Mouse (Mus musculus): ENCODE results near the gene Tead1. TPM values are rescaled to one million over a fixed set of nuclear protein-coding genes. Genes with fewer than 3 reads are reported as not detected.

Tead1 gene
- polyA plus RNA-seq, 1 experiment: 7.2 TPM

DNA sequence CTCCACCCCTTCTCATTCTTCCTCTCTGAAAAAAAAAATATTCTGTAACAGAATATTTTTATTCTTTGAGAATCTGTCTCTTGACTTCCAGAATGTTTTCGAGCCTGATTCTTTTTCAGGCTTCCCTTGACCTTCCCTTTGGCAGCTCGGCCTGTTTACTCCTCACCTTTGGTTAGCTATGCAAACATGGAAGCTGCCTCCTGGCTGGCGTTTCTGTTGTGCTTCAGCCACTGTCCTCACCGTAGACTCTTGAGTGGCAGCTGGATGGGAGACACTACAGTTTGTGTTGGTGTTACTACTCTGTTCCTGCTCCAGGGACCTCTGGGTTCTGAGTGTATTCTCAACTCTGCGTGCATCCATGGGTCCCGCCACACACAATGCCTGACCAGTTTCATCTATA, 176.3 kb downstream of the Tead1 start:
- Histone ChIP-seq H3K4me1 (ENCODE audit: control insufficient read depth, insufficient read depth, low read length) (peaks cover 25% of the 10 kb centered on the region), H3K4me3 (replicated peaks; ENCODE audit: insufficient read depth, low read depth, low read length) (no peak overlapping the region), H3K27me3 (ENCODE audit: control insufficient read depth, insufficient read depth, low read length) (no peaks in the 10 kb centered on the region), H3K27ac (ENCODE audit: insufficient read depth, low read length) (no peak overlapping the region)
- TF ChIP-seq CTCF (IDR thresholded peaks at IDR 0.05; ENCODE audit: borderline replicate concordance, insufficient read depth, low read depth, low read length) (no peak), POLR2A (IDR thresholded peaks at IDR 0.05; ENCODE audit: borderline replicate concordance, insufficient read depth, low read length) (no peak)
- 55% methylated on average over 6 of the region's 6 CpGs for WGBS
- DNase-seq: no peak

DNA sequence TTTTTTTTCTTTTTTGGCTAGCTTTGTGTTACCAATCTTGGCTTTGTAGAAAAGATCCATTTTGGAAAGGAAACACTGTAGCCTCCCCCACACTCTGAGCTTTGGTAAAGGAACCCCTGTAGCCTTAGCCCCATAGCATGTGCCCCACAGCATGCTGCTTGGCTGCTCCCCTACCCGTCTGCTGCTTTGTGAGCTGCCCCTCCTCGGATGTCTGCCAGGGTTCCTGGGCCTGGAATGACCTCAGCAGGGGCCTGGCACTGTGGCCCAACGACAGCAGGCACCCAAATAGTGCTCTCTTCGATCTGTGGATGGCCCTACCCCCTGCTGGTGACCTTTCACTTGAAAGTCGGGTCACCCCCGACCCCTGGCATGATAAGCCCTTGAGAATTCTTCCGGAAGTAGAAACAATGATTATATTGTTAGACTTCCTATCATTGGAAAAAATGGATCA, 177.0 kb downstream of the Tead1 start:
- WGBS: 5% methylated on average over 7 of the region's 7 CpGs
- H3K27me3 ChIP-seq (ENCODE audit: control insufficient read depth, insufficient read depth, low read length): no peaks in the 10 kb centered on the region
- H3K4me3 ChIP-seq (replicated peaks; ENCODE audit: insufficient read depth, low read depth, low read length): no peak overlapping the region
- H3K4me1 ChIP-seq (ENCODE audit: control insufficient read depth, insufficient read depth, low read length): peaks cover 25% of the 10 kb centered on the region
- no peak overlapping the region for H3K27ac ChIP-seq (ENCODE audit: insufficient read depth, low read length)
- TF ChIP-seq POLR2A (IDR thresholded peaks at IDR 0.05; ENCODE audit: borderline replicate concordance, insufficient read depth, low read length) (no peak), CTCF (IDR thresholded peaks at IDR 0.05; ENCODE audit: borderline replicate concordance, insufficient read depth, low read depth, low read length) (0 out of 2 replicates have a peak, but pooled peaks have one; percentile 7)
- DNase-seq: peak; percentile 93 to 96

- Histone ChIP-seq H3K4me3 (replicated peaks; ENCODE audit: insufficient read depth, low read depth, low read length) (no peak overlapping the region), H3K27ac (ENCODE audit: insufficient read depth, low read length) (no peak overlapping the region; the same call in 1 of the 2 replicates), H3K27me3 (ENCODE audit: control insufficient read depth, insufficient read depth, low read length) (no peaks in the 10 kb centered on the region), H3K4me1 (ENCODE audit: control insufficient read depth, insufficient read depth, low read length) (peaks cover 25% of the 10 kb centered on the region)
- DNase-seq: no peak
- TF ChIP-seq CTCF (IDR thresholded peaks at IDR 0.05; ENCODE audit: borderline replicate concordance, insufficient read depth, low read depth, low read length) (no peak), POLR2A (IDR thresholded peaks at IDR 0.05; ENCODE audit: borderline replicate concordance, insufficient read depth, low read length) (no peak)
- WGBS: 15% methylated on average over 10 of the region's 10 CpGs
Observed at GRCm38 (mm10) chr7:112856583-112856982, 177.5 kb downstream of the Tead1 start.

DNA sequence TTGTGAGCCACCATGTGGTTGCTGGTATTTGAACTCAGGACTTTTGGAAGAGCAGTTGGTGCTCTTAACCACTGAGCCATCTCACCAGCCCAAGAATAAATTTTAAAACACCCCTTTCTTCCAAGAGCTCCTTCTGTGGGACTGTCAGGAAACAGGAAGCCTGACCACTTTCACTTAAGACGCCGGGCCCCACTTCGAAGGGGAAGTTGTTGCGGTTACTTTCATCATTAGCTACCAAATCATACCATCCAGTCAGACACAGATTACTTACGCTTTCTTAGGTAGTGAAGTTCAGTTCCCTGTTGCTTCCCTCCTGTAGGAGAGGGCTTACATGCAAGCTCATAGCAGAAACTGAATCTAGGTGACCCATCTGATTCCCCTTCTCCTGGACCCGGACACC, 180.8 kb downstream of the Tead1 start:
- no peak for DNase-seq
- 97% methylated on average over 6 of the region's 6 CpGs for WGBS
- H3K27me3 ChIP-seq (ENCODE audit: control insufficient read depth, insufficient read depth, low read length): no peaks in the 10 kb centered on the region
- TF ChIP-seq POLR2A (IDR thresholded peaks at IDR 0.05; ENCODE audit: borderline replicate concordance, insufficient read depth, low read length): no peak
- H3K4me3 ChIP-seq (replicated peaks; ENCODE audit: insufficient read depth, low read depth, low read length): no peak overlapping the region
- peaks cover 21% of the 10 kb centered on the region for H3K4me1 ChIP-seq (ENCODE audit: control insufficient read depth, insufficient read depth, low read length)
- H3K27ac ChIP-seq (ENCODE audit: insufficient read depth, low read length): no peak overlapping the region

- TF ChIP-seq POLR2A (IDR thresholded peaks at IDR 0.05; ENCODE audit: borderline replicate concordance, insufficient read depth, low read length): no peak
- no peak for TF ChIP-seq CTCF (IDR thresholded peaks at IDR 0.05; ENCODE audit: borderline replicate concordance, insufficient read depth, low read depth, low read length)
- no peak overlapping the region for H3K27ac ChIP-seq (ENCODE audit: insufficient read depth, low read length)
- 93% methylated on average over 5 of the region's 5 CpGs for WGBS
- no peak overlapping the region for H3K4me3 ChIP-seq (replicated peaks; ENCODE audit: insufficient read depth, low read depth, low read length)
- H3K4me1 ChIP-seq (ENCODE audit: control insufficient read depth, insufficient read depth, low read length): peaks cover 5% of the 10 kb centered on the region; the same call in 1 of the 2 replicates
- DNase-seq: no peak
- no peaks in the 10 kb centered on the region for H3K27me3 ChIP-seq (ENCODE audit: control insufficient read depth, insufficient read depth, low read length)
Observed at GRCm38 (mm10) chr7:112862086-112862485, 183.0 kb downstream of the Tead1 start.

GRCm38 (mm10) chr7:112864188-112864587, 185.1 kb downstream of the Tead1 start:
- no peak overlapping the region for H3K4me3 ChIP-seq (replicated peaks; ENCODE audit: insufficient read depth, low read depth, low read length)
- TF ChIP-seq POLR2A (IDR thresholded peaks at IDR 0.05; ENCODE audit: borderline replicate concordance, insufficient read depth, low read length) (no peak), CTCF (IDR thresholded peaks at IDR 0.05; ENCODE audit: borderline replicate concordance, insufficient read depth, low read depth, low read length) (no peak)

GRCm38 (mm10) chr7:112865739-112866138, 186.6 kb downstream of the Tead1 start:
- Histone ChIP-seq H3K27ac (ENCODE audit: insufficient read depth, low read length) (no peak overlapping the region), H3K27me3 (ENCODE audit: control insufficient read depth, insufficient read depth, low read length) (no peaks in the 10 kb centered on the region), H3K4me3 (replicated peaks; ENCODE audit: insufficient read depth, low read depth, low read length) (no peak overlapping the region), H3K4me1 (ENCODE audit: control insufficient read depth, insufficient read depth, low read length) (peaks cover 18% of the 10 kb centered on the region)
- DNase-seq: peak; percentile 52 to 62
- 20% methylated on average over 2 of the region's 2 CpGs for WGBS
- peak; percentile 78 for TF ChIP-seq CTCF (IDR thresholded peaks at IDR 0.05; ENCODE audit: borderline replicate concordance, insufficient read depth, low read depth, low read length)
- no peak for TF ChIP-seq POLR2A (IDR thresholded peaks at IDR 0.05; ENCODE audit: borderline replicate concordance, insufficient read depth, low read length)

More at GRCm38 (mm10) chr7:112864188-112864587, 185.1 kb downstream of the Tead1 start:
- Histone ChIP-seq H3K4me1 (ENCODE audit: control insufficient read depth, insufficient read depth, low read length) (peaks cover 18% of the 10 kb centered on the region), H3K27ac (ENCODE audit: insufficient read depth, low read length) (no peak overlapping the region), H3K27me3 (ENCODE audit: control insufficient read depth, insufficient read depth, low read length) (no peaks in the 10 kb centered on the region)
- WGBS: 97% methylated on average over 8 of the region's 8 CpGs
- DNase-seq: no peak

- H3K27ac ChIP-seq (ENCODE audit: insufficient read depth, low read length): no peak overlapping the region
- H3K4me1 ChIP-seq (ENCODE audit: control insufficient read depth, insufficient read depth, low read length): peaks cover 18% of the 10 kb centered on the region
- 19% methylated on average over 8 of the region's 8 CpGs for WGBS
- H3K27me3 ChIP-seq (ENCODE audit: control insufficient read depth, insufficient read depth, low read length): no peaks in the 10 kb centered on the region
- H3K4me3 ChIP-seq (replicated peaks; ENCODE audit: insufficient read depth, low read depth, low read length): no peak overlapping the region
- peak; percentile 45 to 69 for DNase-seq
- peak; percentile 60; the same call in 1 of the 2 replicates for TF ChIP-seq CTCF (IDR thresholded peaks at IDR 0.05; ENCODE audit: borderline replicate concordance, insufficient read depth, low read depth, low read length)
- TF ChIP-seq POLR2A (IDR thresholded peaks at IDR 0.05; ENCODE audit: borderline replicate concordance, insufficient read depth, low read length): no peak
Observed at GRCm38 (mm10) chr7:112868551-112869465, 189.7 kb downstream of the Tead1 start.
